In the genomic region with DNA sequence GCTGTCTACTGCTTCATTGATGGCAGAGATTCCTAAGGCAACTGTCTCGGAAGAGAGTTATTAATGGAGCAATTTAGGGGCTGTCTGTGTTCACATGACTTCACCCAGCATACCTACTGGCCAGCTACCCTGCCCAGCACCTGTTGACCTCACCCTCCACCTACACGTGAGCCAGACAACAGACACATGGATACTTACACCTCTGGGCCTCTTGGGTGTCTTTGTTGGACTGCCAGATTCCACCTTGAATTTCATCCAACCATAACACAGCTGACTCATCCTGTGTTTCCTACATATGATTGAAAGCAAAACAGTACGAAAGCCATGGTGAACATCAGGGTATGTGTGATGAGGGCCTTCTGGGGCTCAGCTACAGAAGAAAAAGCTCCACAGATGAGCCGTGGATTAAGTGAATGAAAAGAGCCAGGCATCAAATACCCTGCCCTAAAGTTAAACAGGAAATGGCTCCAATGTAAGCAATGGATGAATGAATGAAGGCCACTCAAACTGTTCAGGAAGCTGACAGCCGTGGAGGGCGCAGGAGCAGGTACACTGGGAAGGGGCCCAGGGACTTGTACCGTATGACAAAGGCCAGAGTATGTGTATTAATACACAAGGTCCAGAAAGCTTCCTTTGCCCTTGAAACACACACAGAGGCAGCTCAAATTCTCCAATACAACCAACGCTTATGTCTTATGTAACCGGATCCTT, we compare ENCODE assay signal across 17 mouse cellular contexts. TPM values are rescaled to one million over a fixed set of nuclear protein-coding genes. Genes with fewer than 3 reads are reported as not detected.
A peak's percentile ranks its signal among the peaks of the same experiment; 100 is the strongest.
DNase-seq lines count a peak whose midpoint lies in the region; ATAC-seq and TF ChIP-seq lines count a peak whose summit lies in the region.
"Had no signal": no experiment of that assay in that cellular context is flagged by ENCODE, and none has a peak within 500 bp of the region (broad histone marks: within the 10 kb centered on the region; RNA-seq: fewer than 3 reads in every experiment).

No protein-coding gene starts in this region.

- TF ChIP-seq CTCF in intestine, postnatal 0 days (IDR thresholded peaks at IDR 0.05; ENCODE audit: low read depth): no peak

- H3K36me3 ChIP-seq in intestine, embryonic 15.5 days: peaks cover 34% of the 10 kb centered on the region
- peaks cover 83% of the 10 kb centered on the region for H3K36me3 ChIP-seq in intestine, postnatal 0 days (ENCODE audit: control insufficient read depth, insufficient read depth)
- H3K36me3 ChIP-seq in intestine, embryonic 16.5 days (ENCODE audit: control insufficient read depth, insufficient read depth, low read length): peaks cover 7% of the 10 kb centered on the region
- peaks cover 52% of the 10 kb centered on the region for H3K36me3 ChIP-seq in hindbrain, embryonic 13.5 days

- peaks cover 31% of the 10 kb centered on the region for H3K4me1 ChIP-seq in intestine, embryonic 15.5 days (replicated peaks)
- H3K4me1 ChIP-seq in intestine, postnatal 0 days (replicated peaks; ENCODE audit: control insufficient read depth, insufficient read depth, low read length): no peaks in the 10 kb centered on the region
- peaks cover 16% of the 10 kb centered on the region for H3K4me1 ChIP-seq in intestine, embryonic 16.5 days (ENCODE audit: control insufficient read depth, insufficient read depth, low read length)
- peaks cover 19% of the 10 kb centered on the region for H3K4me1 ChIP-seq in hindbrain, embryonic 13.5 days (replicated peaks)

- no peak overlapping the region for H3K4me2 ChIP-seq in intestine, embryonic 15.5 days (replicated peaks)
- H3K4me2 ChIP-seq in intestine, postnatal 0 days (replicated peaks; ENCODE audit: low read depth): no peak overlapping the region
- no peak overlapping the region for H3K4me2 ChIP-seq in intestine, embryonic 16.5 days (ENCODE audit: low read depth, low read length)
- H3K4me2 ChIP-seq in hindbrain, embryonic 13.5 days: no peak overlapping the region
- H3K4me2 ChIP-seq: liver, embryonic 11.5 days had no signal

- H3K9me3 ChIP-seq in intestine, embryonic 15.5 days: no peaks in the 10 kb centered on the region
- no peaks in the 10 kb centered on the region for H3K9me3 ChIP-seq in intestine, postnatal 0 days (ENCODE audit: control insufficient read depth)
- no peaks in the 10 kb centered on the region for H3K9me3 ChIP-seq in intestine, embryonic 16.5 days (ENCODE audit: control insufficient read depth, low read length)
- H3K9me3 ChIP-seq in hindbrain, embryonic 13.5 days: no peaks in the 10 kb centered on the region
- H3K9me3 ChIP-seq: G1E had no signal

- no peak overlapping the region for H3K27ac ChIP-seq in intestine, embryonic 15.5 days
- no peak overlapping the region for H3K27ac ChIP-seq in intestine, postnatal 0 days (ENCODE audit: low read depth, low read length)
- H3K27ac ChIP-seq in intestine, embryonic 16.5 days (ENCODE audit: low read length): peak overlapping the region; percentile 20; the same call in 1 of the 2 replicates
- no peak overlapping the region for H3K27ac ChIP-seq in hindbrain, embryonic 13.5 days
- H3K27ac ChIP-seq: macrophage had no signal

- DNase-seq in adrenal gland, postnatal 14 days: peak; percentile 43
- DNase-seq in adrenal gland, adult 8-10 months: no peak
- peak; percentile 59 for DNase-seq in NIH3T3 (ENCODE audit: low read depth)
- DNase-seq in frontal cortex, postnatal 10 days (ENCODE audit: low spot score in 2 of 2): no peak
- DNase-seq: B cell, adult 2 months; cerebellum, postnatal 36 days; kidney, postnatal 36 days; right cerebral cortex, adult 18-20 months had no signal

- no peaks in the 10 kb centered on the region for H3K27me3 ChIP-seq in intestine, embryonic 15.5 days (replicated peaks)
- no peaks in the 10 kb centered on the region for H3K27me3 ChIP-seq in intestine, postnatal 0 days (replicated peaks; ENCODE audit: control insufficient read depth, insufficient read depth, low read length)
- H3K27me3 ChIP-seq in intestine, embryonic 16.5 days (replicated peaks; ENCODE audit: control insufficient read depth, insufficient read depth, low read length): no peaks in the 10 kb centered on the region
- H3K27me3 ChIP-seq in hindbrain, embryonic 13.5 days: no peaks in the 10 kb centered on the region

- H3K4me3 ChIP-seq in intestine, embryonic 15.5 days (replicated peaks): no peak overlapping the region
- H3K4me3 ChIP-seq in intestine, postnatal 0 days (ENCODE audit: low read depth, low read length): no peak overlapping the region
- no peak overlapping the region for H3K4me3 ChIP-seq in intestine, embryonic 16.5 days (ENCODE audit: low read length)
- no peak overlapping the region for H3K4me3 ChIP-seq in hindbrain, embryonic 13.5 days
- H3K4me3 ChIP-seq: erythroblast, embryonic 14.5 days had no signal

- 38% methylated on average over 9 of the region's 9 CpGs for WGBS in intestine, embryonic 15.5 days
- 50% methylated on average over 9 of the region's 9 CpGs for WGBS in intestine, postnatal 0 days
- 44% methylated on average over 9 of the region's 9 CpGs for WGBS in intestine, embryonic 16.5 days
- WGBS in hindbrain, embryonic 13.5 days: 87% methylated on average over 9 of the region's 9 CpGs

- peak; percentile 28; the same call in 1 of the 2 replicates for ATAC-seq in intestine, embryonic 15.5 days
- no peak for ATAC-seq in intestine, postnatal 0 days
- ATAC-seq in intestine, embryonic 16.5 days: no peak
- ATAC-seq in hindbrain, embryonic 13.5 days (ENCODE audit: low FRiP score): no peak
- ATAC-seq: activated CD4-positive, CD25-positive, alpha-beta regulatory T cell, adult 4 months had no signal

- no peak overlapping the region for H3K9ac ChIP-seq in intestine, embryonic 15.5 days
- no peak overlapping the region for H3K9ac ChIP-seq in intestine, postnatal 0 days (ENCODE audit: low read depth, low read length)
- no peak overlapping the region for H3K9ac ChIP-seq in intestine, embryonic 16.5 days (ENCODE audit: low read depth, low read length)
- H3K9ac ChIP-seq in hindbrain, embryonic 13.5 days: no peak overlapping the region

RNA-seq across cellular contexts. Expression of a gene that starts 55.4 kb away (rescaled TPM):
- total RNA-seq in adrenal gland, postnatal 14 days (2021): 22.5 and 29.0 TPM in 2 replicates
- total RNA-seq in adrenal gland, adult 8-10 months (2022): 10 to 100 TPM; 27.2 to 44.9 (median 35.5) TPM
- polyA plus RNA-seq in intestine, embryonic 15.5 days (2015; fragmentation: Nextera tagmentation; extraction: Ambion mirVana): 15.5 and 15.8 TPM in 2 replicates
- 11.5 and 13.8 TPM in 2 replicates for polyA plus RNA-seq in intestine, postnatal 0 days (2015; fragmentation: Nextera tagmentation; extraction: Ambion mirVana)
- polyA plus RNA-seq in intestine, embryonic 16.5 days (2015; fragmentation: Nextera tagmentation; extraction: Ambion mirVana): 9.6 and 11.8 TPM in 2 replicates
- polyA plus RNA-seq in hindbrain, embryonic 13.5 days (2015; fragmentation: Nextera tagmentation; extraction: Ambion mirVana): 14.3 and 16.5 TPM in 2 replicates

Comparison
In these comparisons a context has a peak if more than half of its experiments do, and no peak if none do; other contexts are left out.
1. DNase-seq: peak in adrenal gland, postnatal 14 days (single experiment) and NIH3T3 (single experiment); none in adrenal gland, adult 8-10 months (single experiment) and frontal cortex, postnatal 10 days (0 of 2).